Mouse (Mus musculus): ENCODE measurements around the gene Atg16l1.

- no peak for TF ChIP-seq CTCF (IDR thresholded peaks at IDR 0.05; ENCODE audit: low read depth)
- no peak for TF ChIP-seq EP300 (optimal IDR thresholded peaks at IDR 0.05)
Measured at GRCm38 (mm10) chr1:87813155-87813554, 57.5 kb downstream of the Atg16l1 start.
